Mouse (Mus musculus) liver, adult 10 weeks (tissue): ENCODE data around the gene Slc5a8. TPM values are rescaled to one million over a fixed set of nuclear protein-coding genes. Genes with fewer than 3 reads are reported as not detected.

Source experiments
- polyA plus RNA-seq: library from polyadenylated mRNA; stranded (reverse); fragments of 350-450 nt; fragmentation: Illumina TruSeq; extraction: RNeasy Lipid Tissue Mini Kit (QIAGEN cat#74804); gene quantifications from one replicate; pipeline ENCODE4 v1.2.3, GENCODE M21; 2014; ENCODE audit warnings: low read depth, low replicate concordance

Slc5a8 gene
- polyA plus RNA-seq: not detected

GRCm38 (mm10) chr10:88885632-88886090 is at the start of gene Slc5a8:
TSS of gene Slc5a8 (plus strand) at chr10:88885992.

Other genes starting within 250 kb of the Slc5a8 start
- gene Spic, start 201.0 kb upstream of the Slc5a8 start, polyA plus RNA-seq: 3.6 TPM
- 257 TPM for gene Arl1, start 155.1 kb upstream of the Slc5a8 start, polyA plus RNA-seq
- gene Utp20, start 59.2 kb upstream of the Slc5a8 start, polyA plus RNA-seq: 7.4 TPM